Mouse (Mus musculus) MEL (cell line): Measurements from ENCODE around the gene Kcnh7.

Experiments used
- CTCF ChIP-seq, 3 experiments: IDR thresholded peaks in 2 of 3; conservative IDR thresholded peaks in 1 of 3; 2 replicates each; pipeline ENCODE4 v1.5.1; 2011 to 2012; ENCODE audit warnings: low read length in 3 of 3, low read depth in 2 of 3, mild to moderate bottlenecking in 2 of 3, improper control_type of control experiment in 1 of 3, inconsistent platforms in 1 of 3, mixed read lengths in 1 of 3, moderate library complexity in 1 of 3; ENCODE audit not compliant: control insufficient read depth in 1 of 3, insufficient read depth in 1 of 3, poor library complexity in 1 of 3, severe bottlenecking in 1 of 3
- ELF1 ChIP-seq: IDR thresholded peaks from 2 replicates; pipeline ENCODE4 v1.6.1; 2014; ENCODE audit warnings: low read depth, mild to moderate bottlenecking, inconsistent platforms, low read length, improper control_type of control experiment, moderate library complexity
- EP300 ChIP-seq, 2 experiments: IDR thresholded peaks; 2 replicates each; pipeline ENCODE4 v1.6.1; 2011; ENCODE audit warnings: improper control_type of control experiment in 2 of 2, low read length in 2 of 2, low read depth in 1 of 2, mild to moderate bottlenecking in 1 of 2
- MAX ChIP-seq: IDR thresholded peaks from 2 replicates; pipeline ENCODE4 v1.6.1; 2011; ENCODE audit warnings: low read length, improper control_type of control experiment
- MEF2A ChIP-seq: IDR thresholded peaks from 2 replicates; pipeline ENCODE4 v1.6.1; 2014; ENCODE audit warnings: low read depth, mild to moderate bottlenecking, inconsistent platforms, low read length, improper control_type of control experiment; ENCODE audit not compliant: poor library complexity, insufficient replicate concordance, severe bottlenecking; ENCODE audit errors: extremely low read depth
- MYC ChIP-seq: IDR thresholded peaks from 2 replicates; pipeline ENCODE4 v1.6.1; 2011; ENCODE audit warnings: low read depth, mild to moderate bottlenecking, low read length, improper control_type of control experiment, moderate library complexity
- POLR2A ChIP-seq, 2 experiments: IDR thresholded peaks; 2 replicates each; pipeline ENCODE4 v1.6.1; 2011 to 2012; ENCODE audit warnings: low read length in 2 of 2, mild to moderate bottlenecking in 2 of 2, control low read depth in 1 of 2, improper control_type of control experiment in 1 of 2, low read depth in 1 of 2, moderate library complexity in 1 of 2; ENCODE audit not compliant: control insufficient read depth in 1 of 2, insufficient read depth in 1 of 2, poor library complexity in 1 of 2
- RAD21 ChIP-seq: IDR thresholded peaks from 2 replicates; pipeline ENCODE4 v1.6.1; 2011; ENCODE audit warnings: mild to moderate bottlenecking, low read depth, low read length, improper control_type of control experiment
- RCOR1 ChIP-seq: IDR thresholded peaks from 2 replicates; pipeline ENCODE4 v1.6.1; 2012; ENCODE audit warnings: low read depth, mild to moderate bottlenecking, inconsistent platforms, low read length, improper control_type of control experiment
- TBP ChIP-seq: IDR thresholded peaks from 2 replicates; pipeline ENCODE4 v1.8.0; 2011; ENCODE audit warnings: low read depth, low read length, improper control_type of control experiment
- TCF12 ChIP-seq: IDR thresholded peaks from 2 replicates; pipeline ENCODE4 v1.6.1; 2014; ENCODE audit warnings: low read depth, mild to moderate bottlenecking, inconsistent platforms, low read length, improper control_type of control experiment, moderate library complexity
- USF2 ChIP-seq, 2 experiments: IDR thresholded peaks; 2 replicates each; pipeline ENCODE4 v1.6.1; 2011 to 2012; ENCODE audit warnings: improper control_type of control experiment in 2 of 2, low read length in 2 of 2, borderline replicate concordance in 1 of 2, inconsistent platforms in 1 of 2, low read depth in 1 of 2, mild to moderate bottlenecking in 1 of 2; ENCODE audit not compliant: insufficient read depth in 1 of 2
- ZC3H11A ChIP-seq: IDR thresholded peaks from 2 replicates; pipeline ENCODE4 v1.6.1; 2012; ENCODE audit warnings: low read depth, mild to moderate bottlenecking, inconsistent platforms, low read length, improper control_type of control experiment
- ZNF384 ChIP-seq: IDR thresholded peaks from 2 replicates; pipeline ENCODE4 v1.6.1; 2012; ENCODE audit warnings: low read depth, mild to moderate bottlenecking, inconsistent platforms, low read length, improper control_type of control experiment

GRCm38 (mm10) chr2:62834261-62834660 is 349.8 kb downstream of the Kcnh7 start:
- TF ChIP-seq ELF1 (no peak), MYC (no peak), POLR2A (IDR thresholded peaks at IDR 0.05; ENCODE audit: control insufficient read depth in 1 of 2, insufficient read depth in 1 of 2, low read depth in 1 of 2, low read length in 2 of 2, poor library complexity in 1 of 2) (no peak), CTCF (IDR thresholded peaks at IDR 0.05 in 2 of 3, conservative IDR thresholded peaks at IDR 0.05 in 1 of 3; ENCODE audit: control insufficient read depth in 1 of 3, insufficient read depth in 1 of 3, low read depth in 2 of 3, low read length in 3 of 3, poor library complexity in 1 of 3, severe bottlenecking in 1 of 3) (no peak), RCOR1 (no peak), RAD21 (no peak), EP300 (IDR thresholded peaks at IDR 0.05; ENCODE audit: low read depth in 1 of 2, low read length in 2 of 2) (no peak), USF2 (IDR thresholded peaks at IDR 0.05; ENCODE audit: borderline replicate concordance in 1 of 2, insufficient read depth in 1 of 2, low read depth in 1 of 2, low read length in 2 of 2) (no peak), TBP (no peak), ZNF384 (no peak), ZC3H11A (no peak), MAX (no peak), TCF12 (no peak), MEF2A (no peak)
